Comparison of ENCODE assay signal across 8 mouse cellular contexts in genomic region chr9:40345493-40346231, GRCm38 (mm10).
DNase-seq lines count a peak whose midpoint lies in the region; ATAC-seq and TF ChIP-seq lines count a peak whose summit lies in the region.

No protein-coding gene starts in this region.

- DNase-seq in heart, postnatal 4 days: no peak
- DNase-seq in layer of hippocampus, postnatal 36 days: peak; percentile 44 to 48
- DNase-seq in gastrocnemius, postnatal 4 days (ENCODE audit: low spot score in 2 of 2): no peak
- DNase-seq in ovary, adult 18-20 months (ENCODE audit: low spot score): no peak

- H3K36me3 ChIP-seq in heart, embryonic 11.5 days (ENCODE audit: control insufficient read depth, insufficient read depth, low read length): no peaks in the 10 kb centered on the region
- H3K36me3 ChIP-seq in ES-Bruce4 (ENCODE audit: control insufficient read depth, insufficient read depth, low read length, poor library complexity, severe bottlenecking): no peaks in the 10 kb centered on the region
- H3K36me3 ChIP-seq in embryonic facial prominence, embryonic 12.5 days: no peaks in the 10 kb centered on the region
- no peaks in the 10 kb centered on the region for H3K36me3 ChIP-seq in neural tube, embryonic 15.5 days

- TF ChIP-seq CTCF in ES-Bruce4 (IDR thresholded peaks at IDR 0.05; ENCODE audit: low read depth, low read length): no peak

- peak overlapping the region; percentile 43; the same call in 1 of the 2 replicates for H3K9ac ChIP-seq in heart, embryonic 11.5 days (ENCODE audit: low read depth, low read length)
- H3K9ac ChIP-seq in ES-Bruce4 (ENCODE audit: low read depth, poor library complexity, severe bottlenecking): no peak overlapping the region
- 0 out of 2 replicates have a peak overlapping the region, but pooled peaks have one; percentile 5 for H3K9ac ChIP-seq in embryonic facial prominence, embryonic 12.5 days
- H3K9ac ChIP-seq in neural tube, embryonic 15.5 days (replicated peaks): peak overlapping the region; percentile 62

- WGBS in heart, embryonic 11.5 days (ENCODE audit: insufficient replicate concordance): 34% methylated on average over 13 of the region's 13 CpGs
- 20% methylated on average over 13 of the region's 13 CpGs for WGBS in embryonic facial prominence, embryonic 12.5 days
- 21% methylated on average over 13 of the region's 13 CpGs for WGBS in neural tube, embryonic 15.5 days

- H3K27ac ChIP-seq in heart, embryonic 11.5 days (ENCODE audit: low read depth, low read length): no peak overlapping the region
- no peak overlapping the region for H3K27ac ChIP-seq in ES-Bruce4 (ENCODE audit: insufficient read depth, low read length)
- peak overlapping the region; percentile 30; the same call in 1 of the 2 replicates for H3K27ac ChIP-seq in embryonic facial prominence, embryonic 12.5 days
- H3K27ac ChIP-seq in neural tube, embryonic 15.5 days (replicated peaks): peak overlapping the region; percentile 85

- peak overlapping the region; percentile 23 for H3K4me3 ChIP-seq in heart, embryonic 11.5 days (ENCODE audit: low read depth, low read length)
- peak overlapping the region; percentile 14; the same call in 1 of the 2 replicates for H3K4me3 ChIP-seq in ES-Bruce4 (ENCODE audit: low read depth, low read length)
- H3K4me3 ChIP-seq in embryonic facial prominence, embryonic 12.5 days: peak overlapping the region; percentile 30
- peak overlapping the region; percentile 44 for H3K4me3 ChIP-seq in neural tube, embryonic 15.5 days (replicated peaks)

- H3K4me2 ChIP-seq in heart, embryonic 11.5 days: peak overlapping the region; percentile 63
- peak overlapping the region; percentile 56 for H3K4me2 ChIP-seq in embryonic facial prominence, embryonic 12.5 days (replicated peaks)
- H3K4me2 ChIP-seq in neural tube, embryonic 15.5 days: peak overlapping the region; percentile 69

- H3K9me3 ChIP-seq in heart, embryonic 11.5 days (replicated peaks; ENCODE audit: control insufficient read depth, low read length): no peaks in the 10 kb centered on the region
- no peaks in the 10 kb centered on the region for H3K9me3 ChIP-seq in ES-Bruce4 (replicated peaks; ENCODE audit: control insufficient read depth, insufficient read depth, low read length, poor library complexity, severe bottlenecking)
- H3K9me3 ChIP-seq in embryonic facial prominence, embryonic 12.5 days: no peaks in the 10 kb centered on the region
- no peaks in the 10 kb centered on the region for H3K9me3 ChIP-seq in neural tube, embryonic 15.5 days (replicated peaks)

- no peaks in the 10 kb centered on the region for H3K27me3 ChIP-seq in heart, embryonic 11.5 days (ENCODE audit: control insufficient read depth, insufficient read depth, low read length)
- no peaks in the 10 kb centered on the region for H3K27me3 ChIP-seq in ES-Bruce4 (ENCODE audit: control insufficient read depth, insufficient read depth, low read length, poor library complexity, severe bottlenecking)
- no peaks in the 10 kb centered on the region for H3K27me3 ChIP-seq in embryonic facial prominence, embryonic 12.5 days
- no peaks in the 10 kb centered on the region for H3K27me3 ChIP-seq in neural tube, embryonic 15.5 days (replicated peaks)

- 0 out of 2 replicates have a peak, but pooled peaks have one; percentile 39 for ATAC-seq in heart, embryonic 11.5 days (replicated peaks; ENCODE audit: insufficient number of reproducible peaks, low FRiP score, low TSS enrichment)
- peak; percentile 73 for ATAC-seq in embryonic facial prominence, embryonic 12.5 days (ENCODE audit: insufficient number of reproducible peaks, insufficient read depth, low FRiP score, low TSS enrichment)
- peak; percentile 79 for ATAC-seq in neural tube, embryonic 15.5 days (ENCODE audit: low FRiP score)

- peaks cover 14% of the 10 kb centered on the region for H3K4me1 ChIP-seq in heart, embryonic 11.5 days (ENCODE audit: control insufficient read depth, insufficient read depth, low read length)
- no peaks in the 10 kb centered on the region for H3K4me1 ChIP-seq in ES-Bruce4 (ENCODE audit: control insufficient read depth, insufficient read depth, low read length)
- peaks cover 26% of the 10 kb centered on the region for H3K4me1 ChIP-seq in embryonic facial prominence, embryonic 12.5 days
- peaks cover 52% of the 10 kb centered on the region for H3K4me1 ChIP-seq in neural tube, embryonic 15.5 days

- no peak for TF ChIP-seq POLR2A in ES-Bruce4 (IDR thresholded peaks at IDR 0.05; ENCODE audit: insufficient read depth, low read length)

- TF ChIP-seq EP300 in ES-Bruce4 (IDR thresholded peaks at IDR 0.05; ENCODE audit: insufficient read depth, low read depth, low read length): no peak

Comparison
In these comparisons a context has a peak if more than half of its experiments do, and no peak if none do; other contexts are left out.
1. H3K27ac ChIP-seq: peak in embryonic facial prominence, embryonic 12.5 days (single experiment) and neural tube, embryonic 15.5 days (single experiment); none in heart, embryonic 11.5 days (single experiment) and ES-Bruce4 (single experiment).
2. DNase-seq: peak in layer of hippocampus, postnatal 36 days (2 of 2); none in heart, postnatal 4 days (single experiment), gastrocnemius, postnatal 4 days (0 of 2) and ovary, adult 18-20 months (single experiment).
3. Peak in every context shown above with its lines, with median percentiles within 50 percentile points of each other: ATAC-seq, H3K4me2 ChIP-seq and H3K4me3 ChIP-seq.